Comparison of ENCODE assay signal across 21 mouse cellular contexts in the genomic region with DNA sequence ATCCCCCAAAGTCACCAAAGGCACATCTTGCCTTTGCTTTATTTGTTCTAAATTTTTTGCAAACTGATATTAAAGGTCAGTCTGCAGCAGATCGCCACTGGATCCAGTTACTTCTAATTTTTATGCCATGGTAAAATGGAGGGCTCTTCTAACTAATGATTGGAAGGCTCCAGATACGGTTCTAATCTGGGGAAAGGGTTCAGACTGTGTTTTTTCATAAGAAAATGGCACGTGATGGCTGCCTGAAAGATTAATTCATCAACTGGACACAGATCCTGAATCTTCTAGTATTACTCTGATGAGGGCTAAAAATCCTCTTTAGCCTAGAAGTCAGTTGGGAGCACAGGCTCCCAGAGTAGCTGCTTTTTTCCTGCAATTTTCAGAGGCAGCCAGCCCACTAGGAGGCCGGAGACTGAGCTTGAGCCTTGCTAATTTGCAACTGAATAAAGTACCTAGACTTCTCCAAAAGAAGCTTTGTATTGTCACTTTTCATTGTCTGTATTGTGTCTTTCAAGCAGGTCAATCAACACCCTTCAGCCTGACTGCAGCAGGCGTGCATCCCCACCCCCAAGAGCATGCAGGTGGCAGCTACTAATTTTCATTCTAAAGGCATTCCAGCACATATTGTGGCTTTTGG. TPM values are rescaled to one million over a fixed set of nuclear protein-coding genes. Genes with fewer than 3 reads are reported as not detected.
A peak's percentile ranks its signal among the peaks of the same experiment; 100 is the strongest.
DNase-seq lines count a peak whose midpoint lies in the region; ATAC-seq and TF ChIP-seq lines count a peak whose summit lies in the region.
"Not testable (repeated sequence)": the region's sequence is repeated elsewhere in the genome, so short reads cannot be mapped to it uniquely, and the experiment has no call there.
"Had no signal": no experiment of that assay in that cellular context is flagged by ENCODE, and none has a peak within 500 bp of the region (broad histone marks: within the 10 kb centered on the region; RNA-seq: fewer than 3 reads in every experiment).

No protein-coding gene starts in this region.

- H3K4me3 ChIP-seq in forebrain, embryonic 11.5 days (ENCODE audit: low read depth, low read length); hindbrain, embryonic 10.5 days; midbrain, embryonic 10.5 days; midbrain, embryonic 13.5 days (replicated peaks); neural tube, embryonic 12.5 days: not testable (repeated sequence)

- H3K36me3 ChIP-seq in forebrain, embryonic 11.5 days (ENCODE audit: control insufficient read depth, insufficient read depth, low read length); hindbrain, embryonic 10.5 days; midbrain, embryonic 13.5 days; neural tube, embryonic 12.5 days: not testable (repeated sequence)
- H3K36me3 ChIP-seq in midbrain, embryonic 10.5 days: peaks cover 10% of the 10 kb centered on the region; the same call in 1 of the 2 replicates

- H3K4me1 ChIP-seq in forebrain, embryonic 11.5 days (replicated peaks; ENCODE audit: control insufficient read depth, insufficient read depth, low read length); midbrain, embryonic 13.5 days (replicated peaks); neural tube, embryonic 12.5 days: not testable (repeated sequence)
- H3K4me1 ChIP-seq in hindbrain, embryonic 10.5 days (replicated peaks): peaks cover 16% of the 10 kb centered on the region
- peaks cover 21% of the 10 kb centered on the region for H3K4me1 ChIP-seq in midbrain, embryonic 10.5 days

- peaks cover 15% of the 10 kb centered on the region for H3K9me3 ChIP-seq in forebrain, embryonic 11.5 days (ENCODE audit: control insufficient read depth, low read length)
- H3K9me3 ChIP-seq in hindbrain, embryonic 10.5 days: peaks cover 60% of the 10 kb centered on the region
- peaks cover 59% of the 10 kb centered on the region for H3K9me3 ChIP-seq in midbrain, embryonic 10.5 days (replicated peaks)
- H3K9me3 ChIP-seq in midbrain, embryonic 13.5 days: peaks cover 19% of the 10 kb centered on the region
- H3K9me3 ChIP-seq in neural tube, embryonic 12.5 days: peaks cover 31% of the 10 kb centered on the region

- ATAC-seq in forebrain, embryonic 11.5 days (replicated peaks; ENCODE audit: low FRiP score): peak; percentile 88
- peak; percentile 75 for ATAC-seq in midbrain, embryonic 13.5 days
- peak; percentile 58; the same call in 1 of the 2 replicates for ATAC-seq in neural tube, embryonic 12.5 days (ENCODE audit: low FRiP score, low read depth)

- not testable (repeated sequence) for TF ChIP-seq POLR2A in brain, embryonic 14.5 days (IDR thresholded peaks at IDR 0.05; ENCODE audit: borderline replicate concordance, extremely low read depth, insufficient read depth, insufficient read length, poor library complexity, severe bottlenecking)

- DNase-seq in ES-CJ7 (ENCODE audit: low read depth, low spot score): peak; percentile 65
- peak; percentile 36 for DNase-seq in brain, embryonic 14.5 days (ENCODE audit: low read depth)
- peak; percentile 21 for DNase-seq in embryo, embryonic 11 days
- not testable (repeated sequence) for DNase-seq in forebrain, embryonic 11.5 days (ENCODE audit: low spot score)
- DNase-seq in hindbrain, embryonic 10.5 days (ENCODE audit: low spot score): peak; percentile 64
- peak; percentile 61 for DNase-seq in midbrain, embryonic 10.5 days (ENCODE audit: low spot score)

- 35% methylated on average over 5 of the region's 5 CpGs for WGBS in forebrain, embryonic 11.5 days
- 42% methylated on average over 5 of the region's 5 CpGs for WGBS in hindbrain, embryonic 10.5 days
- WGBS in midbrain, embryonic 10.5 days: 39% methylated on average over 5 of the region's 5 CpGs
- 23% methylated on average over 5 of the region's 5 CpGs for WGBS in midbrain, embryonic 13.5 days
- 50% methylated on average over 5 of the region's 5 CpGs for WGBS in neural tube, embryonic 12.5 days

- peak overlapping the region; percentile 12; the same call in 1 of the 2 replicates for H3K27ac ChIP-seq in forebrain, embryonic 11.5 days (ENCODE audit: low read depth, low read length)
- peak overlapping the region; percentile 3; the same call in 1 of the 2 replicates for H3K27ac ChIP-seq in hindbrain, embryonic 10.5 days
- H3K27ac ChIP-seq in midbrain, embryonic 10.5 days (replicated peaks): peak overlapping the region; percentile 67
- not testable (repeated sequence) for H3K27ac ChIP-seq in midbrain, embryonic 13.5 days; neural tube, embryonic 12.5 days

- not testable (repeated sequence) for H3K27me3 ChIP-seq in forebrain, embryonic 11.5 days (ENCODE audit: control insufficient read depth, insufficient read depth, low read length); hindbrain, embryonic 10.5 days (ENCODE audit: insufficient read depth, poor library complexity, severe bottlenecking); midbrain, embryonic 10.5 days (ENCODE audit: low read depth, poor library complexity, severe bottlenecking); midbrain, embryonic 13.5 days; neural tube, embryonic 12.5 days (replicated peaks)

- H3K9ac ChIP-seq in forebrain, embryonic 11.5 days (ENCODE audit: low read length); midbrain, embryonic 13.5 days (replicated peaks); neural tube, embryonic 12.5 days: not testable (repeated sequence)

- H3K4me2 ChIP-seq in forebrain, embryonic 11.5 days (ENCODE audit: low read depth, low read length, severe bottlenecking); midbrain, embryonic 13.5 days (replicated peaks); neural tube, embryonic 12.5 days (replicated peaks): not testable (repeated sequence)

- not testable (repeated sequence) for TF ChIP-seq CTCF in brain, embryonic 14.5 days (IDR thresholded peaks at IDR 0.05; ENCODE audit: borderline replicate concordance, extremely low read depth, insufficient read depth, insufficient read length)

RNA-seq across cellular contexts. Expression of a gene that starts 31.6 kb away (rescaled TPM):
- not detected in 2 replicates for polyA plus RNA-seq in brain, embryonic 14.5 days (2012; rRNA removed)
- polyA plus RNA-seq in forebrain, embryonic 11.5 days (2014; fragmentation: Nextera tagmentation; extraction: Ambion mirVana): not detected in 2 replicates
- not detected in 2 replicates for polyA plus RNA-seq in hindbrain, embryonic 10.5 days (2016; fragmentation: Nextera tagmentation; extraction: Ambion mirVana)
- not detected in 2 replicates for polyA plus RNA-seq in midbrain, embryonic 10.5 days (2016; fragmentation: Nextera tagmentation; extraction: Ambion mirVana)
- polyA plus RNA-seq in midbrain, embryonic 13.5 days (2015; fragmentation: Nextera tagmentation; extraction: Ambion mirVana): not detected in 2 replicates
- polyA plus RNA-seq in neural tube, embryonic 12.5 days (2016; fragmentation: Nextera tagmentation; extraction: Ambion mirVana): not detected in 2 replicates
- polyA plus RNA-seq: C2C12; CD4-positive, CD25-positive, alpha-beta regulatory T cell, adult 4 months; cerebellum, adult 2 months; embryonic facial prominence, embryonic 10.5 days; embryonic facial prominence, embryonic 13.5 days; erythroblast, embryonic 14.5 days; forebrain, embryonic 16.5 days; heart, adult 2 months; heart, embryonic 10.5 days; heart, embryonic 13.5 days; hindbrain, embryonic 14.5 days; inflammation-experienced regulatory T-cells, adult 6 months; intestine, embryonic 16.5 days had no signal
